Mouse (Mus musculus) left cerebral cortex, postnatal 4 days (tissue): ENCODE measurements at regions not wholly inside any gene's neighbourhood (a gene's known extent, or its start where the extent isn't known, plus 50 kb on each side); places are given as distances from the start of the nearest gene placed in this dataset.
A peak's percentile ranks its signal among the peaks of the same experiment; 100 is the strongest.

ENCODE experiments used
- DNase-seq: peaks from one replicate; pipeline ENCODE4 v3.0.0-alpha.2; 2022
- intact Hi-C: fragments of 180-260 bp; cut with DNase I; formaldehyde crosslinking; loops from one replicate; pipeline ENCODE4 v1.15.1; 2025

GRCm38 (mm10) chr16:24258991-24259390 is 134.3 kb upstream of the Lpp start:
- intact Hi-C loops = no loop called here
- DNase-seq = no peak

- intact Hi-C loops = no loop called here
- peak; percentile 8 for DNase-seq
These were observed 138.3 kb upstream of the Lpp start for GRCm38 (mm10) chr16:24255037-24255436.

- intact Hi-C loops = no loop called here
These were observed 138.7 kb upstream of the Lpp start for GRCm38 (mm10) chr16:24254590-24254989.

GRCm38 (mm10) chr16:24254143-24254542 is 139.2 kb upstream of the Lpp start:
- DNase-seq = no peak
- intact Hi-C loops = no loop called here

More at GRCm38 (mm10) chr16:24254590-24254989, 138.7 kb upstream of the Lpp start:
- DNase-seq = no peak

- intact Hi-C loops = no loop called here
- DNase-seq = no peak
These were observed 146.0 kb upstream of the Lpp start for GRCm38 (mm10) chr16:24247291-24247690.

- peak; percentile 20 for DNase-seq
- intact Hi-C loops = no loop called here
These were observed 155.2 kb upstream of the Lpp start for GRCm38 (mm10) chr16:24238075-24238555.

GRCm38 (mm10) chr16:24237425-24237824 is 155.9 kb upstream of the Lpp start:
- intact Hi-C loops = no loop called here

GRCm38 (mm10) chr16:24237013-24237412 is 156.3 kb upstream of the Lpp start:
- no peak for DNase-seq
- intact Hi-C loops = no loop called here

More at GRCm38 (mm10) chr16:24237425-24237824, 155.9 kb upstream of the Lpp start:
- DNase-seq = no peak

- intact Hi-C loops = no loop called here
- DNase-seq = no peak
These were observed 156.8 kb upstream of the Lpp start for GRCm38 (mm10) chr16:24236511-24236910.

GRCm38 (mm10) chr16:24234795-24235194 is 158.5 kb upstream of the Lpp start:
- intact Hi-C loops = no loop called here
- DNase-seq = no peak

- intact Hi-C loops = no loop called here
- DNase-seq = peak; percentile 19
These were observed 161.2 kb upstream of the Lpp start for GRCm38 (mm10) chr16:24232001-24232530.

- peak; percentile 85 for DNase-seq
These were observed 161.8 kb upstream of the Lpp start for GRCm38 (mm10) chr16:24231506-24231905.

GRCm38 (mm10) chr16:24229002-24229607 is 164.2 kb upstream of the Lpp start:
- DNase-seq = no peak
- intact Hi-C loops = no loop called here

More at GRCm38 (mm10) chr16:24231506-24231905, 161.8 kb upstream of the Lpp start:
- intact Hi-C loops = no loop called here

GRCm38 (mm10) chr16:24225897-24226296 is 167.4 kb upstream of the Lpp start:
- intact Hi-C loops = no loop called here
- DNase-seq = no peak

GRCm38 (mm10) chr16:24225090-24225489 is 168.2 kb upstream of the Lpp start:
- no peak for DNase-seq
- intact Hi-C loops = no loop called here

- intact Hi-C loops = no loop called here
- DNase-seq = no peak
These were observed 169.4 kb upstream of the Lpp start for GRCm38 (mm10) chr16:24223901-24224300.

GRCm38 (mm10) chr16:24223527-24223880 is 169.8 kb upstream of the Lpp start:
- intact Hi-C loops = no loop called here
- no peak for DNase-seq

GRCm38 (mm10) chr16:24222759-24223526 is 170.4 kb upstream of the Lpp start:
- intact Hi-C loops = no loop called here
- no peak for DNase-seq

GRCm38 (mm10) chr16:24221992-24222391 is 171.3 kb upstream of the Lpp start:
- DNase-seq = no peak
- intact Hi-C loops = no loop called here

- no peak for DNase-seq
- intact Hi-C loops = no loop called here
These were observed 172.7 kb upstream of the Lpp start for GRCm38 (mm10) chr16:24220613-24221012.

GRCm38 (mm10) chr16:24219691-24220090 is 173.6 kb upstream of the Lpp start:
- intact Hi-C loops = no loop called here
- no peak for DNase-seq

- no peak for DNase-seq
- intact Hi-C loops = no loop called here
These were observed 174.5 kb upstream of the Lpp start for GRCm38 (mm10) chr16:24218850-24219185.
